Mouse (Mus musculus): ENCODE measurements around the gene R3hdm4.

GRCm38 (mm10) chr10:79921572-79921971 is 564 bp upstream of the R3hdm4 start:
- TF ChIP-seq POLR2A (IDR thresholded peaks at IDR 0.05; ENCODE audit: extremely low read depth, insufficient read depth, low read length), result no peak
- TF ChIP-seq CTCF (IDR thresholded peaks at IDR 0.05; ENCODE audit: low read depth, low read length), result no peak

Data from liver, adult 2 months (tissue).